Mouse (Mus musculus): Measurements from ENCODE around the gene Tnn. TPM values are rescaled to one million over a fixed set of nuclear protein-coding genes. Genes with fewer than 3 reads are reported as not detected.
A peak's percentile ranks its signal among the peaks of the same experiment; 100 is the strongest.

Tnn gene
- total RNA-seq, 2 experiments from 2014 or later, result 0.29 to 0.30 TPM

DNA sequence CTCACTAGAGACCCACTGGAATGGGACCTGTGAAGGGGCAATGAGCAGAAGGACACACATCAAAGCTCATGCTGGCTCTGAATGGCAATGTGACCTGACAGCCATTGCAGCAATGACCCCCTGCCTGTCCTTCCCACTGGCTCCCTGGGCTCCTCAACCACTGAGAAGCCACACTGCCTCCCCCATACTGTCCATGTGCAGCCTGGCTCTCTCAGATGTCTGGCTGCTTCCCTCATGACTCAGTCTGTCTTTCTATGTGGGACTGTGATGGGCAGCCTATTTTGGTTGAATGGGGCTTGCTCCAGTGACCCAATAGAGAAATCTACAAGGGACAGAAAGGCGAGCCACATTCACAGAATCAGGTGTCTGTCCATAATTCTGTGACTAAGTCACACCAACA lies 70.7 kb downstream of the Tnn start:
- DNase-seq (ENCODE audit: low spot score in 2 of 2), result no peak

GRCm38 (mm10) chr1:160080800-160081436 lies 72.5 kb downstream of the Tnn start:
- peak; percentile 83 to 84 for DNase-seq (ENCODE audit: low spot score in 2 of 2)

- peak in 1 of 2 experiments; percentile 30 for DNase-seq (ENCODE audit: low spot score in 2 of 2)
These were observed 74.3 kb downstream of the Tnn start for GRCm38 (mm10) chr1:160078882-160079661.

DNA sequence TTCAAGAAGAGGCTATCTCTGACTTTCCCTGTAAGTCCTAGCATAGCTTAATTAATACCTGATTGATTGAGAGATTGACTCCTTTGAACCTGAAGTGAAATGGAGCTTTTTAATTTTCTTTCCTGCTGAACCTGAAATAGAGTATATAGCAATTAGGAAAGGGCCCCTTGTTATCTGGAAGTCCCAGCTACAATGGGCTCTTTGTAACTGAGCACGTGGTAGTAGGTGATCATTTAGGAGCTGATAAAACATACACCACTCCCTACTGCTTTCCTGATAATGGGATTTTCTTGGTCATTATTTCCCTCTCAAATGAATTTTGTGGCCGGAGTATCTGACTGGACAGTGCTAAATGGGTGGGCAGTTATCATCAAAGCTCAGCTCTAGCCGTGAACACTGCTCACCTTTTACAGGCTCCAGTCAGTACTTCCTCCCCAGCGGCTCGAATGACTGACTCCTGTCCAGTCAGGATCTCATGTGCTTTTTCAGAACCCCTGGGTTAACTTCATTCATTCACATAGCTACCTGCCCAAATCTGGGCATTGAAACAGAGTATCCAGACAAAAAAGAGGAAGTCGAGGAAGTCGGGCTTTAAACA lies 88.7 kb downstream of the Tnn start:
- DNase-seq (ENCODE audit: low spot score in 2 of 2), result no peak

DNA sequence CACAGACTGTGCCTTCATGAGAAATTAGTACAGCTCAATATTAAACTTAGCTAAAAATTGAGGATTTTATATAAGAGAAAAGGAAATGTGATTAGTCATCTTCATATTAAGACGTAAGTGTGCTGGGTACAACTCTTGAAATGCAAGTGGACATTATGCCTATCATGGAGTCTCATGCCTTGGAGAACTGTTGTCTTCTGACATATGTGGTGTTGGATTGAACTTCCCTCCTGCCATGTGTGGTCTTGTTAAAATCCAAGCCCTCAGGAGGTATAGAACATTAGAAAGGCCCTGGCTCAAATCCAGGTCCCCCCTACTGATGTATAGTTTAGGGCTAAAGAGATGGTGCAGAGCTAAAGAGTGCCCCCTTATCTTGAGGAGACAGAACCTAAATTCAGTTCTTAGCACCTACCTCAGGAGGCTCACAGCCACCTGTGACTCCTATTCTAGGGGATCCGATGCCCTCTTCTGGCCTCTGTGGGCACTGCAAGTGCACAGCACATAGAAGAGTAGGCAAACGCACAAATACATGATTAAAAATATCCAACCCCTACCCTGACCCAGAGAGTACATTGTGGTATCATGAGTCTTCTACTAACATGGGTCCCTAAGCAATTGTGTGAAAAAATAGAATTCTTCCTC lies 91.5 kb downstream of the Tnn start:
- peak; percentile 19 to 53 for DNase-seq (ENCODE audit: low spot score in 2 of 2)

- no peak for DNase-seq (ENCODE audit: low spot score in 2 of 2)
These were observed 92.1 kb downstream of the Tnn start for GRCm38 (mm10) chr1:160061321-160061720.

GRCm38 (mm10) chr1:160060542-160060941 lies 92.8 kb downstream of the Tnn start:
- DNase-seq (ENCODE audit: low spot score in 2 of 2), result no peak

GRCm38 (mm10) chr1:160059908-160060307 lies 93.5 kb downstream of the Tnn start:
- no peak for DNase-seq (ENCODE audit: low spot score in 2 of 2)

- no peak for DNase-seq (ENCODE audit: low spot score in 2 of 2)
These were observed 95.7 kb downstream of the Tnn start for GRCm38 (mm10) chr1:160057657-160058056.

GRCm38 (mm10) chr1:160054366-160055078 lies 98.9 kb downstream of the Tnn start:
- DNase-seq (ENCODE audit: low spot score in 2 of 2), result no peak

DNA sequence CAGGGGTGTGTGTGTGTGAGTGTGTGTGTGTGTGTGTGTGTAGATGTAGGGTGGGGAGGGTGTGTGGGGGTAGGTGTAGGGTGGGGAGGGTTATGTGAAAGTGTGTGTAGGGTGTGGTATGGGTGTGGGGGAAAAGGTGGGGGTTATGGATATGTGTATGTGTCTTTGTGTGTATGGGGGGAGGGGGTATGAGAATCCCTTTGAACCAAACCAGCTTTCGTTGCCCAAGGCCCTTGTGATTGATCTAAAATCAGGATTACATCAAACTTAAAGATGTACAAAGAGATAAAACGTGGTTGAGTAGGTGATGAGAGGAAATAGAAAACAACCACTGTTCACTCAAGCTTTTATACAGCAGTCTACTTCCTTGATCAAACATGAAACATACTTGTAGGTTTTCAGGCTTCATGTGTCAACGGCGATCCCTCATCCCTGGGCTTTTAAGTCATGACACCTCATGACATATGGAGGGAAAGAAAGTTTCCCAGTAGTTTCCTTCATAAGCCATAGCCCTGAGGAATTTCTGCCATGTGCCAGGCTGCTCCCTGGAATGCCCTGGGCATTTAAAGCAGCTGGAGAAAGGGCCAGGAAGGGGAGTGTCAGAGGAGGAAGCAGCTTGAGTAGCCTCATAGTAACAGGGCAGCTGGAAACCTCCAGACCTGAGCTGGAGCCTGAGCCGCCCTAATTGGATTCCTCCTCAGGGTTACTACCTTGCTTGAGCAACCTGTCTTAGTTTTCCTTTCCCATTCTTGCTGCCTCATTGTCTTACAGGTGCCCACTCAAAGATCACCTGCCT lies 99.7 kb downstream of the Tnn start:
- no peak for DNase-seq (ENCODE audit: low spot score in 2 of 2)

DNA sequence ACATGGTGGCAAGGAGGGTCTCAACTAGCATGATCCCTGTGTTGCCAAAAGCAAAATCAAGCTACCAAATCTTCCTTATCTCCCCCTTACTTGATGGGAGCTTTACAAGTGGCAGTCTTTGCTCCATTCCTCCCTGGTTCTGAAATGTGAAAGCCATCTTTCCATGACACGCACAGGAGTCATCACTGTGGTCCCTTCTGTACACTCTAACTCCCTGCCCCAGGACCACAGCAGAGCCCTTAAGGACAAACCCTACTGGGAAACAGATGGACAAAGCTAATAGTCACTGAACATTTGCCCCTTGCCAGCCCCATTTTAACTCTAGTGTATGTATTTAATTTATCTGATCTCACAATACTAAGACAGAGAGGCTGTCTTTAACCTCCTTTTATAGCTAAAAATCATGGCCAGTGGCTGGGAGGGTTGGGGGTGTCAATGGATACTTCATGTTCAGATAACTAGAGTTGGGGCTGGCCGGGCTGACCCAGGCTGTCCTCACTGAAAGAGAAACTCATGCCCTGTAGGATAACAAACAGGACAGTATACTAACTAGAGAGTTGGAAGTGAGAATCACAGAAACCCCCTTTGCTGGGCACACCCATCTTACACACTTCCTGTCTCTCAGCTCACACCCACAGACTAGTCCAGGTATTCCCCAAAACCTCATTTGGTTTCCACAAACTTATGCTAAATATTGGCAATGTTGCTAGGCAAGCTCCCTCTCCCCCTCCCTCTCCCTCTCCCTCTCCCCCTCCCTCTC lies 100.6 kb downstream of the Tnn start:
- no peak for DNase-seq (ENCODE audit: low spot score in 2 of 2)

DNA sequence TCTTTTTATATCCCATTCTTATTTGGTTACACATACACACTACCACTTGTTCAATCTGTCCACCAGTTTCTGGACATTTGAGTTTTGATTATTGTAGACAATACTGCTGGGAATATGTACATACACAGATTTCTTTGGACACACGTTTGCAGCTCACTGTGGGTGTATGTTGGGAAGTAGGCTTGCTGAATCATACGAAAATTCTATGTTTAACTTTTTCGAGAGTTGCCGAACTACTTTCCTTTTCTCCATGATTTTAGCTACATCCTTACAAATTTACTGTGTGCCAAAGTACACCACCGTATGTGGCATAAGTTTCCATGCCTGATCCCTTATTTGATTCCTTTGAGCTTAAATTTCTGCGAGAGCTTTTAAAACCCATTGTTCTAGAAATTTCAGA lies 102.5 kb downstream of the Tnn start:
- no peak for DNase-seq (ENCODE audit: low spot score in 2 of 2)

DNA sequence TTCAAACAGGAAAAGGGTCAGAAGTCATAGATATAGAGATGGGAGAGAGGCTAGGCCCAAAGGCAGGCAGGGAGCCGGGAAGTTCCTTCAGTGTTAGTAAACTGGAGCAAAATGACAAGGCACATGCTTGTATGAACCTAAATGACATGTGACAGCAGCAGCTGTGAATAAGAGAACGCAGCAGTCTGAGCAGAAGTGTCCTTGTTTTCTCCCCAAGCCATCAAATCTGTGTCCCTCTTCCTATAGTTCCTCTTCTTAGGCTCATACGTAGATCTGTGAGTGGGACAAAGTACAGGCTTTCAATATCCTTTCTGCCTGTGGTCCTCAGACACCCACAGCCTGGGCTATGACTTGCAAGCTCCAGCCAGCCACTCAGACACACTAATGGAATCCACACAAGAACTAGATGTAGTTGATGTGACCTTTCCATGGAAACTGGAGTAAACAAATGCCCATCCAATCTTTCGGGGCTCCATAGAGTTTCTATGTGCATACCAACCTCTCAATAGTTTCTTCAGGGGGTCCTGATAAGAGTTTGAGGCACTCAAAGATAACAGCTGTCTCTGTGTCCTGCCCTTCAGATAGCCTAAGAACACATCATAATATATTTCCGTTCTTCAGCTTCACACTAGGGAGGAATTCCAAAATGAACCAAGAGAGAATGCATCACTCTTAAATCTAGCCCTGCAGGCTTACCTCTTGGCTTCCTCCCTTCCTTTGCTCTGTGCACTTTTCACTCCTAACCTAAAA lies 104.1 kb downstream of the Tnn start:
- DNase-seq (ENCODE audit: low spot score in 2 of 2), result no peak

GRCm38 (mm10) chr1:160047481-160047931 lies 105.9 kb downstream of the Tnn start:
- DNase-seq (ENCODE audit: low spot score in 2 of 2), result no peak

- no peak for DNase-seq (ENCODE audit: low spot score in 2 of 2)
These were observed 106.6 kb downstream of the Tnn start for GRCm38 (mm10) chr1:160046786-160047185.

DNA sequence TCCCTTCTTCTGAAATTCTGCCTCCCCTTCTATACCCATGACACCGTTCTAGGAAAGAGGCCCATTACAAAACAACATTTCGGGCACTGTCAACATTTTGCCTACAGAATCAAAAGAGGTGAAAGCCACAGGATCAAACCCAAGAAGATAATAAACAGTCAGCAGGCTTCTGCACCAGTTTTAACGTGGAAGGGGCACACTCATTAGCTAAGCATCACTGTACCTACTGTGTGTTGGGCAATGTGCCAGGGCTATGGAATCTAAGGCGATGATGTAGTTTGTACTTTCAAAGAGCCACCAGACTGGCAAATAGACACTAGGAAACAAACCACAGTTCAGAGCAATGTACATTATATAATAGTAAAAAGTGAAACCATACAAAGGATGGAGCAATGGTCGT lies 107.4 kb downstream of the Tnn start:
- DNase-seq (ENCODE audit: low spot score in 2 of 2), result no peak

DNA sequence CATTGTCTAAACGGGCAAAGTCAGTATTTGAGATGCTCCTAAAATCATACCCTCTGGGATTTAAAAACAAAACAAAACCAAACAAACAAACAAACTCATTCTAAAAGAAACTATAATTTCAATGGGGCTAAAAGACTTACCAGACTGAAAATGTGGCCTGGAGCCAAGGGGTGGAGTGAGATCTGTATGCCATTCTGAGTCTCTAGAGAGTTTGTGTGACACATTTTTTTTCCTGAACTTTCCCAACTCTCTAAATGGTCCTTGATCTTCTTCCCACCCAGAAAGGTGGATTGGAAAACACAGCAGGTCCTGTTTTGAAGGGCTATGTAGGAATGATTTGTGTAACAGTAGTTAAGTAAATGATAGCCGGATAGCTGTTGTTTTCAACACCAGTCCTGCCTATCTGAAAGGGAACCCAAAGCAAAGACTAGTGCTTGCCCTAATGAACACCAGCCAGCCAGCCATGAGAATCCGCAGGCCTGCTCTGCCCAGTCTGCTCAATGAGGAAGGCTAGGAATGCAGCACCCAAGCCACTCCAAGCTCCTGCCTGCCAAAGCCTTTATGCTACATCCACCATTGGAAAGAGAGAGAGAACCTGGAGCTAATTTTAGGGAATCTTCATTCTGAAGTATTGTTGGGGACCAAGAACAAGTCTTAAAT lies 108.2 kb downstream of the Tnn start:
- DNase-seq (ENCODE audit: low spot score in 2 of 2), result no peak

Data from adrenal gland, adult 18-20 months (tissue).